Mouse (Mus musculus) lung, postnatal 4 days (tissue): ENCODE measurements around the gene Lonp2.

ENCODE experiments used
- DNase-seq, 2 experiments: peaks; one replicate each; pipeline ENCODE4 v3.0.0; 2021

Lonp2 gene

DNA sequence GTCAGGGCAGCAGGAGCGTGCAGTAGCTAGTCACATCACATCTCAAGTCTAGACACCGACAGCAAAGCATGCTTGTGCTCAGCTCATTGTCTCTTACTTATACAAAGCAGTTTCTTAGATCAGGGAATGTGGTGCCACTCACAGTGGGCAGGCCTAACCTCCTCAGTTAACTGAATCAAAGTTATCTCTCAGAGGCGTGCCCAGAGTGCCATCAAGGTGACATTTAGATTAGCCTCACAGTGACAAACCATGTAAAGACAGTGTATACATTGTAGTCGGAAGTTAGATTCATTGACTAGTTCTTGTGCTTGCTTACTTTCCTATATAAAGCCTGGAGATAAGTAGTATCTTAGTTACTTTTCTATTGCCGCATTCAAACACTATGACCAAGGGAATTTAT, 6.4 kb downstream of the Lonp2 start:
- DNase-seq: no peak

DNA sequence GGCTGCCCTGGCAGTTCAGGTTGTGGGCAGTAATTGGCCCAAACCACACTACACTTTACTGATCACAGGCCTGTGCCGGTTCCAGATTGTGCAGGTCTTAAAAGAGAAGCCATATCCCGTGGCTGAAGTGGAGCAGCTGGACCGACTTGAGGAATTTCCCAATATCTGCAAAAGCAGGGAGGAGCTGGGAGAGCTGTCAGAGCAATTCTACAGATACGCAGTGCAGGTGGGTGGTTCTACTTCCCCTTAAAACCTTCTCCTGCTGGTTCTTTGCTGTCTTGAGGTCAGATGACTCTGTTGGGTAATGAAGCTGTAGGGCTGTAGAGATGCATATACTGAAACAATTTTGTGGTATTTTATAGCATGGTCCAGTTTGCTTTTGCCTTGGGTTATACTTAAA, 7.6 kb downstream of the Lonp2 start:
- peak; percentile 15 to 25 for DNase-seq

DNA sequence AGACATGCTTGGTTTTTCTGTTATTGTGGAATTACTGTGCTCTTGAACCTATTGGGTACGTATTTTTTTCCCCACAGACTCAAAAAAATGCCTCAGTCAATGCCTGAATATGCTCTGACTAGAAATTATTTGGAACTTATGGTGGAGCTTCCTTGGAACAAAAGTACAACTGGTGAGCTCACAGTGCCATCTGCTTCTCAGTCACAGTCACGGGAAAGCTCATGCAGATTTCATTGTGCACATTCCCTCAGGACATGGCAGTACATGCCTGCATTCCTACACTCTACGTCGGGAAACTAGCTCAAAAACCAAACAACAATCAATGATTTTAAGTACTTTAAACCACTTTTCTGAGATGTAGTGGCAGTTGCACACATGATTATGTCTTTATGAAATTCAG, 14.0 kb downstream of the Lonp2 start:
- DNase-seq: no peak

DNA sequence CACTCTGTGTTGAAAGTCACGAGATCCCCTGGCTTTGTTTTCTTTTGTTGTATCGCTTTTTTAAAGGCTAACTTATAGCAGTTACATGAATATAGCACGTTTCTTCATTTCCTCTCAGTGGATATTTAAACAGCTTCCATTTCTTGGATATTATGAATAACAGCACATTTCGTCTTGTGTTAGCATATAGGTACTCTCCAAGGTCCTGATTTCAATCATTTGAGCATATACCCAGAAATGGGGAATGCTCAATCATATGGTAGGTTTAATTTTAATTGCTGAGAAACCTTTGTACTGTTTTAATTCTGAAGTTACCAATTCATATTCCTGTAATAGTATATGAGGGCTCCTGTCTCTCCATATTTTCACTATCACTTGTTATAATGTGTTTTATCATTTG, 15.1 kb downstream of the Lonp2 start:
- no peak for DNase-seq

DNA sequence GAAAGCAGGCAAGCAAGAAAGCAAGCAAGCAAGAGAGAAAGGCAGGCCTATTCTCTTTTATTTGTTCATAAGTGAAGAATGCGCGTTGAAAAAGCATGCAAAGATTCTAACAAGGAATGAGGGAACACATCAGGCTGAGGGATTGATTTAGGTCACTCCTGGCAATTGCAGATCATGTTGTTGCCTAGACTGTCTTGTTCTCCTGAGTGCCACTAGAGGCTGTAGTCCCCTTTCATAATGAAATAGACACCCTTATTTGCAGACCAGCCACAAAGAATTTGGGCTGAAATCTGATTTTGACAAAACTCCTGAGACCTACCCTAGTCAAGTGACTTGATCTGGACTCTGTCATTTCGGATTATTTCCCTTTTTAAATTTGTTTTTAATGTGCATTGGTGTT, 18.8 kb downstream of the Lonp2 start:
- no peak for DNase-seq

- no peak for DNase-seq
Observed at GRCm38 (mm10) chr8:86644661-86645060, 20.8 kb downstream of the Lonp2 start.

DNA sequence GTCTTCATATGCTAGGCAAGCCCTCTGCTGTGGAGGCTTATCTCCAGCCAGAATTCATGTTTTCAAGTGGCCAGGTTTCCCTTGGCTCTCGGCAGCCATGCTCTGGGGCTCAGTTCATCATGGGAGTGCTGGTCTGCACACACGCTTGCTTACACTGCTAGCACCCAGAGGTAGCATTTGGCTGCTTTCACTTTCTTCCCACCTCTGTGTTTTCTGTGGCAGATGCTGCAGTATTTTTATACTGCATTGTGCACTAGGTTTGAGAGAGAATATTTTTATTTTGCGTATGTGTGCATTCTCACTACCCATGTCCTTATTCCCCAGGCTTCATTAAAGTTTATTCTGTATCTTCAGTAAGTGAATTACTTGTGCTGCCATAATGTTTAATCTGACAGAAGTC, 23.9 kb downstream of the Lonp2 start:
- no peak for DNase-seq

- DNase-seq: no peak
Observed at GRCm38 (mm10) chr8:86651416-86651815, 27.6 kb downstream of the Lonp2 start.

DNA sequence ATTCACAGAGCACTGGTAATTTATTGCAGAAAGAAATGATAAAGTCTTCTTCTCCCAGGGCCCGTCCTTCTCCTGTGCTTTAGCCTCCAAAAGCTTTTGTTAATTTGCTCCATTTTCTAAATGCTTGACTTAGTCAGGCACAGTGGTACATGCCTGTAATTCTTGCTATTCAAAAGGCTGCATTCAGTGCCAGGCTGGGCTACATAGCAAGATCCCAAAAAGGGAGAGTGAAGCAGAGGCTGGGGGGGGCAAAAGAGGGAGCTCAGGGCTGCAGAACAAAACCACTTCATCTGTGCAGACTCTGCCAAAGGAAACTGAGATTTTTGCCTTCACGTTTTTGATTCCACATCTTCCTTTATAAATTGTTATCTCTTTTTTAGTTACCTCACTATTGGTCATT, 28.7 kb downstream of the Lonp2 start:
- DNase-seq: no peak

DNA sequence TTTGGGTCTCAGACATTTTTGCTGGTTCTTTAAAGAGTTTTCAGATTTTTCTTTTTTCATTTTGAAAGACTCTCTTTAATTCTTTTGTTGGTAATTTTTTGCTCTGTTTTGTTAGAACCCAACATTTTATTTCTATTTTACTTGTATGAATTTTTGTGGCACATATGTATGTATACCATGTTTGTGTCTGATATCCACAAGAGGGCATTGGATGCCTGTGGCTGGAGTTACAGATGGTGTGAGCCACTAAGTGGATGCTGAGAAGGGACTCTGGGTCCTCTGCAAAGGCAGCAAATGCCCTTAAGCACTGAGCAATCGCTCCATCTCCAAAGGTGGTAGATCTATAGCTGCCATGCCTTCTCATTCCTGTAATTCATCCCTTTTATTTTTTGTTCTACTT, 30.7 kb downstream of the Lonp2 start:
- no peak for DNase-seq

GRCm38 (mm10) chr8:86668750-86669149, 44.9 kb downstream of the Lonp2 start:
- DNase-seq: no peak

DNA sequence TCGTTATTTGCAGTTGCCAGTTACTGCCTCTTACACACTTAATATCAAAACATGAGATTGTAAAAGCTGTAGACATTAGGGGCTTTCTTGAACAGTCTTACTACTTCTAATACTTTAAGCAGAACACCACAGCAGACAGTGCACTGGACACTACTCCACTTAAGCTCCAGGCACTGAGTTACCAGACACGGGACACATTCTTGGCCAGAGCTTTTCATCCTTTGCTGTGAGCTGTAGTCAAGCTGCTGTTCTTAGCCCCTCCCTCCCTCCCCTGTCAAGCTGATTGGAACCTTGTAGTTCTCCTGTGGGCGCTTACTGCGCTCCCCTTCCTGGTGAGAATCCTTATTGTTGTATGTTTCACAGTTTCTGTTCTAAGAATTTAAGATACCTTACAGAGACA, 45.4 kb downstream of the Lonp2 start:
- DNase-seq: no peak

- DNase-seq: no peak
Observed at GRCm38 (mm10) chr8:86686629-86687028, 62.8 kb downstream of the Lonp2 start.

DNA sequence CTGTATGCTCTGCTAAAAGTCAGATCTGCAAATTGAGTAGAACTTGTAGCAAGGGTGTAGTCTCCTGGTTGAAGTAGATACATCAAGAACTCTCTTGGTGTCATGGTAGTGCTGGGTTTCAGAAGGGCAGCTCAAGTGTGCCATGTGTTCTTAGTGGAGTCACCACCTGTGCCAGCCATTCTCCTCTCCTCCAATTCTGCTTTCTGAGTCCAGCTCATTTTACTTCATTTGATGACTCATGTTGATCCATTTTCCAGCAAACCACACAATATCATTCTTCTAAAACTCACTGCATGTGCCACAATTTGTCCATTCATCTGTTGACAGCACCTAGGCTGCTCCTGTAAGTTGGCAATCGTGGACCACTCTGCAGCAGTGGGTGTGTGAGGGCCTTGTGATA, 68.3 kb downstream of the Lonp2 start:
- DNase-seq: no peak

GRCm38 (mm10) chr8:86694011-86694410, 70.2 kb downstream of the Lonp2 start:
- DNase-seq: no peak

- DNase-seq: no peak
Observed at GRCm38 (mm10) chr8:86695703-86696102, 71.9 kb downstream of the Lonp2 start.

DNA sequence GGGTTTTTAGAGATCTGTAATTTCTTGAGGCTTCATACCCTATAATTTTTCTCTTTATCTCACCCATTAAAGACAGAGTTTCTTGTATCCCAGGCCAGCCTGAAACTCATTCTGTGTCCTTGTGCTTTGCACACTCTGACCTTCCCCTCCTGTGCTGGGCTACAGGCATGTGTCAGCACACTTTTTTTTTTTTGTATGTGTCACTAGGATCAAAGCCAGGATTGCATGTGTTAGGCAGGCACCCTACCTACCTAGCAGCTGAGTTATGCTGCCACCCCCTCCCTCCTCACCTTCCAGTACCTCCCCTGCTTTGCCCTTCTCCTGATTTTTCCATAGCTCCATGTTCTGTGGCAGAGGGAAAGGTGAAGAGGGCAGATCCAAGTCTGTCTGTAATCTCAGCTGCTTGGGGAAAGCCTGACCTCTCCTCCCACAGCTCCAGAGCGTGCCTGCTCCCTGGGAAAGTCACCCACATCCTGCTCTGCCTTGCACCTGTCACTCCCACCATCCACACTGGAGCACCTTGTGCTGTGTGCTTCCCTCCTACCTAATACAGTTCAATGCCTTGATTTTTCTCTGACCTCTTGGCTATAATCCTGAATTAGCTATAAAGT, 75.1 kb downstream of the Lonp2 start:
- DNase-seq: no peak

- DNase-seq: no peak
Observed at GRCm38 (mm10) chr8:86699471-86699870, 75.6 kb downstream of the Lonp2 start.

- no peak for DNase-seq
Observed at GRCm38 (mm10) chr8:86702453-86702852, 78.6 kb downstream of the Lonp2 start.

DNA sequence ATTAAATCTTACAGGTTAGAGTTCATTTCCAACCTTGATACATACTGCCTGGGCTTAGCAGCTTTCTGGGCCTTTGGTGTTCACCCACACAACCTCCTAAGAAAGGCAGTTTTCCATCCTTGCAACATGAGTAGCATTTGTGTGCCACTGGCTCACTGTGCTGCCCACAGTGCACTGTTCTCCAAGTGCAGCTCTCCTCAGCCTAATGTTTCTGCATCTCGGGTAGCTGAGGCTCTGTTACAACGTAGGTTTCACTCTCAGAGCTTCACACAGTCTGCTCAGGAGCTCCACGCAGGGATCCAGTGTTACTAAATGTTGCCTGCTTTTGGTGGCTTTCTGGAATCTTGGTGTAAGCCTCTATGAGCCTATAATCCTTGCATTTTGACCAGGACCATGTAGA, 81.5 kb downstream of the Lonp2 start:
- DNase-seq: no peak

DNA sequence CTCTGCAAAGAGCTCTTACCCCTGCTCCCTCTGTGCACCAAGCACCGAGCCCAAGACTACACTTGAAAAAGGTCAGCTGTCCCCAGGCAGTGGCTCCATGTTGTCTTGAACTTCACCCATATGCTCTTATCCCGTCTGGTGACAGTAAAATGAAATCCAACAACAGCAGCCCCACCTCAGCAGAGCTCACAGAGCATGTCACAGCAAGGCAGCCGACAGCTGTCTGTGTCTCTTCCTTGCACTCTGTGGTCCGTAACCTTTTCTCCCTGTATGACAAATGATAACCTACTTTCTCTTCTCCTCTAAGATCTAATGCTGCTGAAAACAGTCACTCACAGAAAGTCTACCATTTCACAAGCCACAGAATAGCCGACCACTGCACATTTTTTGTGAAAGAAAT, 82.9 kb downstream of the Lonp2 start:
- no peak for DNase-seq

DNA sequence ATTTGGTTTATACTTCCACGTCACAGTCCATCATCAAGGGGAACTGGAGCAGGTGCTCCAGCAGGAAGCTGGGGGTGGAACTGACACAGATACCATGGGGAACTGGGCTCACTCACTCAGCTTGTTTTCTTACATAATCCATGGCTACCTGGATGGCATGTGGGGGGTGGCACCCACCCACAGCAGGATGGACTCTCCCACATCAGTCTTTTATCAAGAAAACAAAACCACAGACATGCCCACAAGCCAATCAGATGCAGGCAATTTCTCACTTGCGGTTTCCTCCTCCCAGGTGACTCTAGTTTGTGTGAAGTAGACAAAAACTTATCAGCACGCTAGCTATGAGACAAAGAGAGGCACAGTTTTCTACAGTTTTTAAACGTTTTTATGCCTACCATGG, 84.0 kb downstream of the Lonp2 start:
- no peak for DNase-seq

DNA sequence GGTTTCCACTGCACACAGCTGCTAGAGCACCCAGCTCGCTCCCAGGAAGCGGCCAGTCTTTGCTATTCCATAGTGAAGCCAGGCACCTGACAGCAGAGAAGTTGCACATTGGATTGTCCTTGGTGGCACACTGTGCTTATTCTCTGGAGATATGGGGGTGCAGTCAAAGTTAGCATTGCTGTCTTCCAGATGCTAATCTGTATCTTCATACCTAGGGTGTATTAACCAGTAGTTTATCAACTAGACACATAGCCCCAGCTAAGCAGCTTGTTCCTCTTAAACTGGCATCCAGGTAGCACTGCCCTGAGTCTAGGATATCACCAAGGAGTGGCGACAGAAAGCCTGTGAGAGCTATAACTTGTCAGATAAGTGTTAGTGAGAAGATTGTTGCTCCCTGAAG, 88.8 kb downstream of the Lonp2 start:
- no peak for DNase-seq

DNA sequence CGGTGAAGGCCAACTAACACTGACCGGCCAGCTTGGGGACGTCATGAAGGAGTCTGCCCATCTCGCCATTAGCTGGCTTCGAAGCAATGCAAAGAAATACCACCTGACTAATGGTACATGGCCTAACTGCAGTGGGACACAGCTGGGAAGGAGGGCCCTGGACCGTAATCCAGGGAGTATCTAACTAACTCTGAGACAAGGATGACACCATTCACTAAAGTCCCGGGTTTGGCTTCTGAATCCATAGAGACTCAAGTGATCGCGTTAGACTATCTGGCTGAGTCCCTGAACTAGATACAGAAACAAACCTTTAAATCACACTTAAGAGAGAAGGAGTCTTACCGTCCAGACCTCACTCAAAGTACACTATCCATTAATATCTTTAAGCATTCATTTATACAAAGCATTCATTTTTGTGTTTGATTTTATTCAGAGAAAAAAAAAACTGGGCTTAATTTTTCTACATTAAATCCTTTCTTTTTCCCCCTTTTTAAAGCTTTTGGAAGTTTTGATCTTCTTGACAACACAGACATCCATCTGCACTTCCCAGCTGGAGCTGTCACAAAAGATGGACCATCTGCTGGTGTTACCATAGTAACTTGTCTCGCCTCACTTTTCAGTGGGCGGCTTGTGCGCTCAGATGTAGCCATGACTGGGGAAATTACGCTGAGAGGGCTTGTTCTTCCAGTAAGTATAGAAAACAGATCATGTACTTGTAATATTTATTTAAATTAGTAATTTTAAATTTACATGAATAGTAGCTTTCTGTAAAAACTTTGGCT, 89.8 kb downstream of the Lonp2 start:
- no peak for DNase-seq
